Mouse (Mus musculus) frontal cortex, adult (tissue): ENCODE measurements around the gene Cd47.

Source experiments
- ATAC-seq: cut with Nextera tagmentation; 2 replicates; pipeline ENCODE4 v1.9.2; 2017; ENCODE audit warnings: mild to moderate bottlenecking, moderate library complexity, mixed read lengths; ENCODE audit not compliant: low TSS enrichment

Gene Cd47

DNA sequence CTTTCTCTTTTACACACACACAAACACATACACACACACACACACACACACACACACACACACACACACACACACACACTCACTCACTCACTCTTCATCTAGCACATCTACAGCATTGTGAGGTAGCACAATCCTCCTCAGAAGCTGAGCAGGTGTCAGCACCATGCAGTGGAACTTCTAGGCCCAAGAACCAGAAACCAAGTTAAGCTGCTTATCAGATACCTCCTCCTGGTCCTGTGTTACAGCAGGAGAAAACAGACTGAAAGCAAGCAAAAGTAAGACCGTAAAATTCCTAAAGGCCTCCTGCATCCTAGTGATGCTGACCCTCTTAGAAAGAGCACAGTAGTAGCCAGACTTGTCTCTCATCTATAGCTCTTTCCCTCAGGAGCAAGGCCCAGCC is 67.9 kb downstream of the Cd47 start:
- no peak for ATAC-seq

DNA sequence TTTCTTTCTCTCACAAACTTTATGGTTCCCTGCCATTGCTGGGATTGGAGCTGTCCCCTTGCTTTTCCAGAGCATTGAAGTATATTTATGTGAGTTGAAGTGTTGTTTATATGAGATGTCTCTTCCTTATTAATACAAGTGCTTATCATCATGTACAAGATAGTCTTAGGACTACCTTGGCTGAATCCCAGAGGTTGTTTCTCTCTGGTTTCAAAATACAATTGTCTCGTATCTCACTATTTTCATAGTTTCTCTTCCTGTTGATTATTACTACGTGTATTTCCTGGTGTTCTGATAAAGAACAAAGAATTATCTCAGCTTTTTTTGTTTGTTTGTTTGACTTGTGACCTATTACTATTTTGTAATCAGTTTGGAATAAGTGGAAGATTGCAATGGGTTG is 73.6 kb downstream of the Cd47 start:
- ATAC-seq = no peak

- no peak for ATAC-seq
Measured at GRCm38 (mm10) chr16:49874546-49874945, 74.2 kb downstream of the Cd47 start.

DNA sequence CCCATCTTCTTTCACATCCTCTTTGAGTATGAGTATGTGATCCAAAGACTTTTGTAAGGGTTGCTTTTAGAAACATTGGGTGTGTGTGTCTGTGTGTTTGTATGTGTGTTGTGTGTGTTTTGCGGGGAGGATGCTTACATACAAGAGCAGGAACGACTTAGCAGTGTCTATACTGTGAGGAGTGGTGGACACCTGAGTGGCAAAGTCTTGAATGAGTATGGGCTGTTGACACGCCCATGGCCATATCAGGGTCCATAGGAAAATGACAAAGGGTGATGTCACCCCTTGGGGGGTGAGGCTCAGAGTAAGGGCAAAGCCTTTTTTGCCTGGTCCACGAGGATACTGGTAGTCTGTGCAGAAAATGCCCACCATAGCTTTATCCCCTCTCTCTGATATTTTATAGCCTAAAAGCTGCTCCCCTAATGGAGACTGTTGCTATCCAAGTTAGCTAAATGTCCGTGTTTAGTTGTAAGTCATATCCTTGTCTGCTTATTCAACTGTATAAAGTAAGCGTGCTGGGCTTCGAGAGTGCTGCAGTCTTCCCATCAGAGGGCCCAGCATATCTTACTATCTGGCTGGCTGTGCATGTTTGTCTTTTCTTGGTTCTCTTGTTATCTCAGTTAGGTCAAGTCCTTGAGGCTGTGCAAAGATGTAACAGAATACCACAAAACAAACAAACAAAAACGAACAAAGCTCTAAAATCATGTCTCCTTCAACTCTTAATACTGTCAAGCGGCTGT is 76.1 kb downstream of the Cd47 start:
- ATAC-seq = no peak

- no peak for ATAC-seq
Measured at GRCm38 (mm10) chr16:49877243-49877642, 76.9 kb downstream of the Cd47 start.

DNA sequence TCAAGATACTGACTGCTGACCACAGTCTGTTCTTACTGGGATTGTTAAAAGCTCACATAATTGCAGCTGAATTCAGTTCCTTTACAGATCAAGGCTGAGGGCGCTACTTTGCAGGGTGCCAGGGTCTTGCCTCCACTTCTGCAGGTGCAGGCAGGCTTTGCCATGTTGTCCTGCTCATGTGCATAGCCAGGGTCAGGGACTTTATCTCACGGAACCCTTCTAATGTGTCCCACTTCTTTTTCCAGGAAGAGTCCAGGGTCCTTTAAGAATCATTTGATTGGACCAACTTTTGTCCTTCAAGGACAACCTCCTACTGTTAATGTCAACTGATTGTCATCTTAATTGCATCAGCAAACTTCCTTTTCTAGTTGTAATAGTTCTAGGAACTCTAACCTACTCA is 77.7 kb downstream of the Cd47 start:
- ATAC-seq = no peak

GRCm38 (mm10) chr16:49886403-49887066 is 86.2 kb downstream of the Cd47 start:
- ATAC-seq = no peak

- ATAC-seq = no peak
Measured at GRCm38 (mm10) chr16:49887290-49887689, 87.0 kb downstream of the Cd47 start.

GRCm38 (mm10) chr16:49887811-49888564 is 87.7 kb downstream of the Cd47 start:
- ATAC-seq = no peak

- peak; percentile 60; the same call in 1 of the 2 replicates for ATAC-seq
Measured at GRCm38 (mm10) chr16:49889031-49889655, 88.8 kb downstream of the Cd47 start.

- no peak for ATAC-seq
Measured at GRCm38 (mm10) chr16:49892252-49892651, 91.9 kb downstream of the Cd47 start.

GRCm38 (mm10) chr16:49892945-49893344 is 92.6 kb downstream of the Cd47 start:
- no peak for ATAC-seq

GRCm38 (mm10) chr16:49894624-49895023 is 94.3 kb downstream of the Cd47 start:
- no peak for ATAC-seq

- no peak for ATAC-seq
Measured at GRCm38 (mm10) chr16:49896132-49896531, 95.8 kb downstream of the Cd47 start.

- ATAC-seq = no peak
Measured at GRCm38 (mm10) chr16:49901395-49901794, 101.1 kb downstream of the Cd47 start.

DNA sequence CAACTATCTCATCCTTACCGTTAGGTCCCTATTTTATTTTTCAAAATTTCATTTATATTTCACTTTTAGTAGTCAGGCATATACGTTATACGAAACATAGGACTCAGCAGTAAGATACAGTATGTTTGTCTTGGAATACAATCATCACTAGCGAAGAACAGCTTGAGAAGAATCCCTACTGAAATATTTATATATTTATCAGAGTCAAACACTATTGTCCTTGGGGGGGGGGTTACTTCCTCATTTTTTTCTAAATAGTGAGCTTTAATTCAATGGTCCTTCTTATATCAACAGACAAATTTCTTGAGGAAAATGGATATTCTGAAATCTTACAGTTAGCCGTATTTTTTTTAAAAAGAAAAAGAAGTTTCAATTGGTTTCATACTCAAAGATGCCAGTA is 101.8 kb downstream of the Cd47 start:
- ATAC-seq = no peak

DNA sequence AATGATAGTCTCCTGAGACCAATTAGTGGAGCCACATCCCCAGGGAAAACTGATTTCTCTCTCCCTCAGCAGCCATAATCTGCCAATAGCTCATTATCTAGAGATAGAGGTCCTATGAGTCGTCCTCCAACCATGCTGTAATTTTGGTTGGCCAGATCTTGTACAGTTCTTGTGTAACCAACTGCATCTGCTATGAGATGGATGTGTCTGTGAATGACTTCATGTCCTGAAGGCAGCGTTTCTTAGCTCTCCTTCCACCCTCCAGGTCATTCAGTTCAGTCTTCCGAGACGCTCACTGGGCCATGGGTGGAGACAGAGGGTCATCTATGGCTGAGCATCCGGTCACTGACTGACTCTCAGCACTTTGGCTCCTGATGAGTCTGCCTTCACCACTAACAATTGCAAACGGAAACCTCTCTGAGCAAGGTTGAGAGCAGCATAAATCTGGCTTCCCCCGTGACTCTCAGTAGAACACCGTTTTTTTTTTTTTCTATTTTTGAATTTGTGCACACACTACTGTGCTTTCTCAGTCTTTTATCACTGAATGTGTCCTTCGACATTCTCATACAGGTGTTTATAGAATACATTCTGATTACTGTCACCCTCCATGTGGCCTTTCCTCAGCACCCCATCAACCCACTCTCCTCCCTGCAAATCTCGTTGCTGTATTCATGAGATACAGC is 104.1 kb downstream of the Cd47 start:
- ATAC-seq = no peak

- ATAC-seq = no peak
Measured at GRCm38 (mm10) chr16:49905041-49905440, 104.7 kb downstream of the Cd47 start.

GRCm38 (mm10) chr16:49905601-49906001 is 105.3 kb downstream of the Cd47 start:
- peak; percentile 31; the same call in 1 of the 2 replicates for ATAC-seq

GRCm38 (mm10) chr16:49906066-49906465 is 105.7 kb downstream of the Cd47 start:
- ATAC-seq = 0 out of 2 replicates have a peak, but pooled peaks have one; percentile 9

- ATAC-seq = no peak
Measured at GRCm38 (mm10) chr16:49906940-49907339, 106.6 kb downstream of the Cd47 start.

DNA sequence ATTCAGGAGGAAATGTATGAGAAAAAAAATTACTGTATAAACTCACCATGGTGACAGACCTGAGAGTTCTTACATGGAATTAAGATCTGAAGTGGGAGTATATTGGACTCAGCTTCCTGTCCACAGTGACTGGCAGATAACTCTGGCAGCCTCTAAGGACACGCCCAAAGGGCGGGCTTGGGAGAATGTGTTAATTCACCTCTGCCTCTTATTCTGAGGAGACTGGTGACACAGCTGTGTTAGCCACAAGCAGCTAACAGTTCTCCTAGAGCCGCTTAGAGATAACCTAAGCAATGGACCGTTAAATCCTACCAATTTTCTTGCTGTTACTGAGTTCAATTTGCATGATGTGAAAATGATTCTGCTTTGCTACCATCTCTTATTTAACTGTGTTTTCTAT is 107.0 kb downstream of the Cd47 start:
- ATAC-seq = no peak
